In genomic region chr8:36346682-36347324, GRCm38 (mm10) we compare ENCODE assay signal across 8 mouse cellular contexts.
DNase-seq lines count a peak whose midpoint lies in the region; ATAC-seq and TF ChIP-seq lines count a peak whose summit lies in the region.

No protein-coding gene starts in this region.

- 56% methylated on average over 7 of the region's 7 CpGs for WGBS in forebrain, embryonic 11.5 days

- H3K9ac ChIP-seq in CH12.LX (ENCODE audit: insufficient read depth, low read depth): no peak overlapping the region
- H3K9ac ChIP-seq in forebrain, embryonic 11.5 days (ENCODE audit: low read length): no peak overlapping the region

- H3K9me3 ChIP-seq in CH12.LX (replicated peaks; ENCODE audit: low read length): no peaks in the 10 kb centered on the region
- no peaks in the 10 kb centered on the region for H3K9me3 ChIP-seq in forebrain, embryonic 11.5 days (ENCODE audit: control insufficient read depth, low read length)

- H3K27ac ChIP-seq in CH12.LX (ENCODE audit: insufficient read depth, low read depth): no peak overlapping the region
- no peak overlapping the region for H3K27ac ChIP-seq in forebrain, embryonic 11.5 days (ENCODE audit: low read depth, low read length)

- H3K4me3 ChIP-seq in CH12.LX (replicated peaks in 1 of 3; ENCODE audit: low read depth in 2 of 3, low read length in 2 of 3, poor library complexity in 1 of 3): no peak overlapping the region
- H3K4me3 ChIP-seq in forebrain, embryonic 11.5 days (ENCODE audit: low read depth, low read length): no peak overlapping the region

- H3K4me2 ChIP-seq in CH12.LX (ENCODE audit: insufficient read depth, low read depth, poor library complexity, severe bottlenecking): no peak overlapping the region
- no peak overlapping the region for H3K4me2 ChIP-seq in forebrain, embryonic 11.5 days (ENCODE audit: low read depth, low read length, severe bottlenecking)

- 0 out of 4 replicates have a peak, but pooled peaks cover 0 to 3% of the 10 kb centered on the region in 2 experiments for H3K4me1 ChIP-seq in CH12.LX (ENCODE audit: control insufficient read depth in 1 of 2, insufficient read depth in 2 of 2)
- no peaks in the 10 kb centered on the region for H3K4me1 ChIP-seq in forebrain, embryonic 11.5 days (replicated peaks; ENCODE audit: control insufficient read depth, insufficient read depth, low read length)

- TF ChIP-seq POLR2A in CH12.LX (IDR thresholded peaks at IDR 0.05; ENCODE audit: low read depth, low read length): no peak

- H3K36me3 ChIP-seq in CH12.LX (replicated peaks in 1 of 2; ENCODE audit: control insufficient read depth in 1 of 2, insufficient read depth in 1 of 2, low read length in 1 of 2): no peaks in the 10 kb centered on the region
- H3K36me3 ChIP-seq in forebrain, embryonic 11.5 days (ENCODE audit: control insufficient read depth, insufficient read depth, low read length): no peaks in the 10 kb centered on the region

- H3K27me3 ChIP-seq in CH12.LX (replicated peaks): no peaks in the 10 kb centered on the region
- H3K27me3 ChIP-seq in forebrain, embryonic 11.5 days (ENCODE audit: control insufficient read depth, insufficient read depth, low read length): no peaks in the 10 kb centered on the region

- peak; percentile 74; the same call in 1 of the 2 replicates for ATAC-seq in forebrain, embryonic 11.5 days (replicated peaks; ENCODE audit: low FRiP score)

- TF ChIP-seq RAD21 in CH12.LX (IDR thresholded peaks at IDR 0.05; ENCODE audit: low read depth, low read length): peak; percentile 99

- peak; percentile 93 to 100 for TF ChIP-seq CTCF in CH12.LX (conservative IDR thresholded peaks at IDR 0.05 in 1 of 2, IDR thresholded peaks at IDR 0.05 in 1 of 2; ENCODE audit: low read depth in 2 of 2, low read length in 2 of 2)

- dilution Hi-C loops in CH12.LX (cut with MboI; ENCODE audit: extremely low pct_ligation_motif_present, extremely low pct_unique_long_range_greater_than_20kb, low sequenced_read_pairs): no loop called here

- in situ Hi-C loops in CH12.LX (cut with MboI; ENCODE audit: low pct_ligation_motif_present, low pct_unique_long_range_greater_than_20kb, low sequenced_read_pairs): loop anchor here (5.0 to 10.0 kb wide), 3 partner anchors 145 to 612 kb away; no protein-coding TSS in a partner anchor

- peak; percentile 88 for DNase-seq in CH12.LX (ENCODE audit: extremely low read depth)
- DNase-seq in brain, adult 2 months (ENCODE audit: low read depth, low spot score): peak; percentile 92
- DNase-seq in forebrain, embryonic 11.5 days (ENCODE audit: low spot score): peak; percentile 84
- DNase-seq in heart, postnatal 4 days: peak; percentile 88
- peak; percentile 75 for DNase-seq in layer of hippocampus, adult 9-10 months (ENCODE audit: low spot score)
- DNase-seq in lung, postnatal 10 days: peak; percentile 92
- DNase-seq in retina, adult 2 months (ENCODE audit: low read depth, low spot score): peak; percentile 85
- DNase-seq in thymus, postnatal 25 days: peak; percentile 89

- no peak for TF ChIP-seq EP300 in CH12.LX (IDR thresholded peaks at IDR 0.05; ENCODE audit: low read length)

- no peaks in the 10 kb centered on the region for H3K79me2 ChIP-seq in CH12.LX (replicated peaks; ENCODE audit: control insufficient read depth, extremely low read depth, insufficient read depth, poor library complexity, severe bottlenecking)

TF ChIP-seq in CH12.LX, 34 proteins besides CTCF, POLR2A, EP300 and RAD21:
- TF ChIP-seq HCFC1 (IDR thresholded peaks at IDR 0.05; ENCODE audit: low read depth, low read length): no peak
- no peak for TF ChIP-seq POLR2AphosphoS2 (IDR thresholded peaks at IDR 0.05; ENCODE audit: low read depth, low read length)
- TF ChIP-seq NELFE (IDR thresholded peaks at IDR 0.05; ENCODE audit: low read depth, low read length): peak; percentile 67; the same call in 1 of the 2 replicates
- no peak for TF ChIP-seq KAT2A (IDR thresholded peaks at IDR 0.05; ENCODE audit: insufficient replicate concordance, low read length)
- TF ChIP-seq UBTF (IDR thresholded peaks at IDR 0.05; ENCODE audit: low read depth, low read length): no peak
- TF ChIP-seq SMC3 (IDR thresholded peaks at IDR 0.05; ENCODE audit: low read depth, low read length): peak; percentile 98
- TF ChIP-seq MEF2A (IDR thresholded peaks at IDR 0.05; ENCODE audit: borderline replicate concordance, low read depth, low read length): no peak; the same call in 1 of the 2 replicates
- TF ChIP-seq ELF1 (IDR thresholded peaks at IDR 0.05; ENCODE audit: low read depth, low read length): peak; percentile 76
- no peak for TF ChIP-seq CHD1 (IDR thresholded peaks at IDR 0.05; ENCODE audit: low read depth, low read length)
- TF ChIP-seq SIN3A (IDR thresholded peaks at IDR 0.05; ENCODE audit: low read length): 0 out of 2 replicates have a peak, but pooled peaks have one; percentile 46
- 0 out of 2 replicates have a peak, but pooled peaks have one; percentile 8 for TF ChIP-seq BHLHE40 (IDR thresholded peaks at IDR 0.05; ENCODE audit: low read depth, low read length)
- TF ChIP-seq USF1 (IDR thresholded peaks at IDR 0.05; ENCODE audit: low read depth, low read length): no peak
- no peak for TF ChIP-seq MAX (IDR thresholded peaks at IDR 0.05; ENCODE audit: low read length)
- TF ChIP-seq RCOR1 (conservative IDR thresholded peaks at IDR 0.05; ENCODE audit: low read depth, low read length): no peak
- peak; percentile 45; the same call in 1 of the 2 replicates for TF ChIP-seq MAFK (IDR thresholded peaks at IDR 0.05; ENCODE audit: insufficient replicate concordance, low read length)
- 0 out of 2 replicates have a peak, but pooled peaks have one; percentile 35 for TF ChIP-seq MAZ (IDR thresholded peaks at IDR 0.05; ENCODE audit: low read depth, low read length)
- TF ChIP-seq NRF1 (IDR thresholded peaks at IDR 0.05; ENCODE audit: low read depth, low read length): no peak
- TF ChIP-seq GABPA (IDR thresholded peaks at IDR 0.05; ENCODE audit: insufficient replicate concordance, low read depth, low read length): no peak
- peak; percentile 31; the same call in 1 of the 2 replicates for TF ChIP-seq JUN (IDR thresholded peaks at IDR 0.05; ENCODE audit: insufficient read depth, low read depth, low read length)
- TF ChIP-seq ZC3H11A (IDR thresholded peaks at IDR 0.05; ENCODE audit: low read depth, low read length): peak; percentile 92
- peak; percentile 66; the same call in 1 of the 2 replicates for TF ChIP-seq IRF4 (IDR thresholded peaks at IDR 0.05; ENCODE audit: low read depth, low read length)
- TF ChIP-seq ZKSCAN1 (IDR thresholded peaks at IDR 0.05; ENCODE audit: borderline replicate concordance, low read depth, low read length): no peak
- no peak for TF ChIP-seq CHD2 (IDR thresholded peaks at IDR 0.05; ENCODE audit: low read length)
- TF ChIP-seq TBP (conservative IDR thresholded peaks at IDR 0.05; ENCODE audit: low read depth, low read length): no peak
- no peak for TF ChIP-seq PAX5 (IDR thresholded peaks at IDR 0.05; ENCODE audit: low read length)
- TF ChIP-seq MXI1 (IDR thresholded peaks at IDR 0.05; ENCODE audit: low read depth, low read length): no peak
- no peak for TF ChIP-seq ZNF384 (IDR thresholded peaks at IDR 0.05; ENCODE audit: low read depth, low read length)
- TF ChIP-seq USF2 (conservative IDR thresholded peaks at IDR 0.05; ENCODE audit: low read depth, low read length): no peak
- TF ChIP-seq TCF12 (IDR thresholded peaks at IDR 0.05; ENCODE audit: low read depth, low read length): peak; percentile 22; the same call in 1 of the 2 replicates
- no peak for TF ChIP-seq E2F4 (IDR thresholded peaks at IDR 0.05; ENCODE audit: insufficient replicate concordance, low read depth, low read length)
- TF ChIP-seq JUND (conservative IDR thresholded peaks at IDR 0.05; ENCODE audit: low read depth, low read length): peak; percentile 59
- TF ChIP-seq MYC (IDR thresholded peaks at IDR 0.05; ENCODE audit: low read depth, low read length): 0 out of 2 replicates have a peak, but pooled peaks have one; percentile 18
- no peak for TF ChIP-seq ETS1 (conservative IDR thresholded peaks at IDR 0.05; ENCODE audit: low read depth, low read length)
- no peak for TF ChIP-seq ZMIZ1 (IDR thresholded peaks at IDR 0.05; ENCODE audit: low read depth, low read length)
